ENCODE assay signal across 22 mouse cellular contexts in genomic region chr11:27221956-27222355, GRCm38 (mm10).
A peak's percentile ranks its signal among the peaks of the same experiment; 100 is the strongest.
DNase-seq lines count a peak whose midpoint lies in the region; ATAC-seq lines count a peak whose summit lies in the region.
"Had no signal": no experiment of that assay in that cellular context is flagged by ENCODE, and none has a peak within 500 bp of the region (broad histone marks: within the 10 kb centered on the region; RNA-seq: fewer than 3 reads in every experiment).

No protein-coding gene starts in this region.

- no peaks in the 10 kb centered on the region for H3K27me3 ChIP-seq in embryonic facial prominence, embryonic 11.5 days (ENCODE audit: control insufficient read depth, insufficient read depth, low read length)
- H3K27me3 ChIP-seq in embryonic facial prominence, embryonic 10.5 days (replicated peaks; ENCODE audit: low read depth, poor library complexity, severe bottlenecking): no peaks in the 10 kb centered on the region
- H3K27me3 ChIP-seq in liver, embryonic 11.5 days (replicated peaks; ENCODE audit: control insufficient read depth, insufficient read depth, low read length): no peaks in the 10 kb centered on the region
- H3K27me3 ChIP-seq: CH12.LX; embryonic facial prominence, embryonic 12.5 days; forebrain, embryonic 13.5 days; forebrain, embryonic 15.5 days had no signal

- H3K4me3 ChIP-seq in embryonic facial prominence, embryonic 11.5 days (ENCODE audit: low read depth, low read length): no peak overlapping the region
- H3K4me3 ChIP-seq in embryonic facial prominence, embryonic 10.5 days: no peak overlapping the region
- H3K4me3 ChIP-seq in liver, embryonic 11.5 days (ENCODE audit: low read depth, low read length): no peak overlapping the region
- H3K4me3 ChIP-seq: embryonic facial prominence, embryonic 12.5 days; forebrain, embryonic 13.5 days; forebrain, embryonic 15.5 days had no signal

- H3K9me3 ChIP-seq in embryonic facial prominence, embryonic 11.5 days (replicated peaks; ENCODE audit: control insufficient read depth, low read length): no peaks in the 10 kb centered on the region
- no peaks in the 10 kb centered on the region for H3K9me3 ChIP-seq in embryonic facial prominence, embryonic 10.5 days
- H3K9me3 ChIP-seq in liver, embryonic 11.5 days (ENCODE audit: control insufficient read depth, low read length): no peaks in the 10 kb centered on the region
- H3K9me3 ChIP-seq: embryonic facial prominence, embryonic 12.5 days; forebrain, embryonic 13.5 days; forebrain, embryonic 15.5 days; G1E had no signal

- H3K9ac ChIP-seq in embryonic facial prominence, embryonic 11.5 days (replicated peaks; ENCODE audit: low read length): no peak overlapping the region
- no peak overlapping the region for H3K9ac ChIP-seq in liver, embryonic 11.5 days (ENCODE audit: low read depth, low read length)
- H3K9ac ChIP-seq: embryonic facial prominence, embryonic 12.5 days; forebrain, embryonic 13.5 days; forebrain, embryonic 15.5 days had no signal

- H3K36me3 ChIP-seq in embryonic facial prominence, embryonic 11.5 days (replicated peaks; ENCODE audit: control insufficient read depth, insufficient read depth, low read depth, low read length): no peaks in the 10 kb centered on the region
- H3K36me3 ChIP-seq in embryonic facial prominence, embryonic 10.5 days (replicated peaks): no peaks in the 10 kb centered on the region
- H3K36me3 ChIP-seq in liver, embryonic 11.5 days (ENCODE audit: control insufficient read depth, insufficient read depth, low read length): no peaks in the 10 kb centered on the region
- H3K36me3 ChIP-seq: embryonic facial prominence, embryonic 12.5 days; forebrain, embryonic 15.5 days; G1E had no signal

- H3K27ac ChIP-seq in embryonic facial prominence, embryonic 11.5 days (replicated peaks; ENCODE audit: low read depth, low read length): no peak overlapping the region
- no peak overlapping the region for H3K27ac ChIP-seq in embryonic facial prominence, embryonic 10.5 days (replicated peaks)
- no peak overlapping the region for H3K27ac ChIP-seq in liver, embryonic 11.5 days (ENCODE audit: low read depth, low read length)
- H3K27ac ChIP-seq: embryonic facial prominence, embryonic 12.5 days; forebrain, embryonic 13.5 days; forebrain, embryonic 15.5 days had no signal

- no peak for ATAC-seq in embryonic facial prominence, embryonic 11.5 days (replicated peaks; ENCODE audit: insufficient number of reproducible peaks, low FRiP score, low TSS enrichment, low read depth)
- ATAC-seq in liver, embryonic 11.5 days (replicated peaks; ENCODE audit: low FRiP score): no peak
- ATAC-seq: activated CD4-positive, CD25-positive, alpha-beta regulatory T cell, adult 4 months; CD4-positive, CD25-positive, alpha-beta regulatory T cell, adult 4 months; forebrain, embryonic 13.5 days; forebrain, embryonic 15.5 days; Patski had no signal

- DNase-seq in embryonic facial prominence, embryonic 11.5 days (ENCODE audit: low spot score): peak; percentile 6
- DNase-seq in embryonic facial prominence, embryonic 10.5 days (ENCODE audit: low spot score): no peak
- DNase-seq in R1 (ENCODE audit: low read depth, low spot score): peak; percentile 93
- DNase-seq in liver, embryonic 11.5 days (ENCODE audit: low spot score): no peak
- DNase-seq in right cerebral cortex, postnatal 10 days (ENCODE audit: low spot score in 2 of 2): no peak
- DNase-seq: adrenal gland, adult 8-10 months; adrenal gland, postnatal 14 days; adrenal gland, postnatal 36 days; B cell, adult 2 months; cerebellum, adult 11-12 months; cerebellum, adult 2 months; cerebellum, adult 9-10 months; cerebellum, postnatal 10 days; cerebellum, postnatal 25 days had no signal

- WGBS in embryonic facial prominence, embryonic 11.5 days: 48% methylated on average over 1 of the region's 1 CpGs
- 64% methylated on average over 1 of the region's 1 CpGs for WGBS in embryonic facial prominence, embryonic 10.5 days
- WGBS in liver, embryonic 11.5 days: 75% methylated on average over 1 of the region's 1 CpGs

- H3K4me2 ChIP-seq in embryonic facial prominence, embryonic 11.5 days (ENCODE audit: low read depth, low read length): no peak overlapping the region
- no peak overlapping the region for H3K4me2 ChIP-seq in liver, embryonic 11.5 days
- H3K4me2 ChIP-seq: embryonic facial prominence, embryonic 12.5 days; forebrain, embryonic 13.5 days; forebrain, embryonic 15.5 days had no signal

- H3K4me1 ChIP-seq in embryonic facial prominence, embryonic 11.5 days (ENCODE audit: control insufficient read depth, insufficient read depth, low read length): no peaks in the 10 kb centered on the region
- peaks cover 6% of the 10 kb centered on the region for H3K4me1 ChIP-seq in embryonic facial prominence, embryonic 10.5 days
- H3K4me1 ChIP-seq in liver, embryonic 11.5 days (replicated peaks; ENCODE audit: control insufficient read depth, insufficient read depth, low read length): no peaks in the 10 kb centered on the region
- H3K4me1 ChIP-seq: forebrain, embryonic 13.5 days; forebrain, embryonic 15.5 days had no signal

Comparison
In these comparisons a context has a peak if more than half of its experiments do, and no peak if none do; other contexts are left out.
1. DNase-seq: peak in embryonic facial prominence, embryonic 11.5 days (single experiment) and R1 (single experiment); none in embryonic facial prominence, embryonic 10.5 days (single experiment), liver, embryonic 11.5 days (single experiment) and right cerebral cortex, postnatal 10 days (0 of 2).